Mouse (Mus musculus) stomach, embryonic 14.5 days (tissue): ENCODE data around the gene Ifnl2. TPM values are rescaled to one million over a fixed set of nuclear protein-coding genes. Genes with fewer than 3 reads are reported as not detected.
A peak's percentile ranks its signal among the peaks of the same experiment; 100 is the strongest.
"Not testable (repeated sequence)": the region's sequence is repeated elsewhere in the genome, so short reads cannot be mapped to it uniquely, and the experiment has no call there.

Experiments
- ATAC-seq: fragments of 200-750 bp; cut with Nextera tagmentation; 2 replicates; pipeline ENCODE4 v1.8.0; 2017; ENCODE audit warnings: low read depth, moderate TSS enrichment; ENCODE audit not compliant: insufficient number of reproducible peaks, insufficient read depth, low FRiP score
- H3K27ac ChIP-seq: fragments of 300-500 bp; sonication (generic); 2 replicates; pipeline ENCODE4 v1.5.1; 2014; ENCODE audit warnings: mild to moderate bottlenecking, low read length, moderate library complexity, mixed read lengths
- H3K27me3 ChIP-seq: fragments of 300-500 bp; sonication (generic); 2 replicates; pipeline ENCODE4 v1.6.1; 2014; ENCODE audit warnings: low read length, control low read depth, mixed read lengths; ENCODE audit not compliant: control insufficient read depth, insufficient read depth
- H3K36me3 ChIP-seq: fragments of 300-500 bp; sonication (generic); 2 replicates; pipeline ENCODE4 v1.6.1; 2014; ENCODE audit warnings: mild to moderate bottlenecking, control low read depth, low read length, moderate library complexity, mixed read lengths; ENCODE audit not compliant: control insufficient read depth, insufficient read depth
- H3K4me1 ChIP-seq: fragments of 300-500 bp; sonication (generic); 2 replicates; pipeline ENCODE4 v1.6.1; 2014; ENCODE audit warnings: low read length, control low read depth, mixed read lengths; ENCODE audit not compliant: control insufficient read depth, insufficient read depth
- H3K4me2 ChIP-seq: fragments of 300-500 bp; sonication (generic); replicated peaks from 2 replicates; pipeline ENCODE4 v1.6.1; 2014; ENCODE audit warnings: low read depth, low read length, control low read depth
- H3K4me3 ChIP-seq: fragments of 300-500 bp; sonication (generic); 2 replicates; pipeline ENCODE4 v1.5.1; 2014; ENCODE audit warnings: low read depth, low read length, control low read depth
- H3K9ac ChIP-seq: fragments of 300-500 bp; sonication (generic); replicated peaks from 2 replicates; pipeline ENCODE4 v1.6.1; 2014; ENCODE audit warnings: low read depth, mild to moderate bottlenecking, control low read depth, low read length, moderate library complexity, mixed read lengths
- H3K9me3 ChIP-seq: fragments of 300-500 bp; sonication (generic); 2 replicates; pipeline ENCODE4 v1.6.1; 2016; ENCODE audit warnings: low read depth, low read length, control low read depth; ENCODE audit not compliant: control insufficient read depth
- WGBS: fragments of 180-500 bp; shearing (Covaris S2); extraction: QIAGEN DNeasy Blood & Tissue Kit; methylation state at CpG from one replicate; pipeline ENCODE4 v1.1.7; 2014; 5-methylcytosine and 5-hydroxymethylcytosine counted together
- polyA plus RNA-seq: library from polyadenylated mRNA; unstranded; fragments of >200 nt; fragmentation: Nextera tagmentation; extraction: Ambion mirVana; gene quantifications from 2 replicates; pipeline ENCODE4 v1.2.1, GENCODE M21; 2014

Gene Ifnl2
- polyA plus RNA-seq: not detected in 2 replicates

GRCm38 (mm10) chr7:28510405-28510974, at the start of gene Ifnl2:
Ifnl2 (minus strand) TSS chr7:28510455.
- not testable (repeated sequence) for H3K4me3 ChIP-seq, H3K4me2 ChIP-seq, H3K4me1 ChIP-seq, H3K36me3 ChIP-seq, H3K27ac ChIP-seq, H3K9me3 ChIP-seq, H3K27me3 ChIP-seq, H3K9ac ChIP-seq, ATAC-seq
- 64% methylated on average over 8 of the region's 8 CpGs for WGBS

- Histone ChIP-seq H3K9ac (no peak overlapping the region), H3K9me3 (no peaks in the 10 kb centered on the region), H3K4me3 (no peak overlapping the region), H3K27me3 (no peaks in the 10 kb centered on the region), H3K27ac (no peak overlapping the region), H3K36me3 (peaks cover 44% of the 10 kb centered on the region), H3K4me2 (no peak overlapping the region), H3K4me1 (0 out of 2 replicates have a peak, but pooled peaks cover 2% of the 10 kb centered on the region)
- WGBS: 56% methylated on average over 4 of the region's 4 CpGs
- no peak for ATAC-seq
These were observed 48.2 kb upstream of the Ifnl2 start for GRCm38 (mm10) chr7:28558486-28558885.

- Histone ChIP-seq H3K27ac (no peak overlapping the region), H3K9me3 (no peaks in the 10 kb centered on the region), H3K9ac (no peak overlapping the region), H3K27me3 (no peaks in the 10 kb centered on the region), H3K4me3 (no peak overlapping the region), H3K4me1 (0 out of 2 replicates have a peak, but pooled peaks cover 2% of the 10 kb centered on the region), H3K36me3 (peaks cover 36% of the 10 kb centered on the region), H3K4me2 (no peak overlapping the region)
- 75% methylated on average over 6 of the region's 6 CpGs for WGBS
- ATAC-seq: no peak
These were observed 47.5 kb upstream of the Ifnl2 start for GRCm38 (mm10) chr7:28557708-28558107.

GRCm38 (mm10) chr7:28557069-28557468, 46.8 kb upstream of the Ifnl2 start:
- Histone ChIP-seq H3K27me3 (no peaks in the 10 kb centered on the region), H3K27ac (no peak overlapping the region), H3K4me2 (no peak overlapping the region), H3K9me3 (no peaks in the 10 kb centered on the region), H3K36me3 (peaks cover 31% of the 10 kb centered on the region), H3K4me3 (no peak overlapping the region), H3K9ac (no peak overlapping the region), H3K4me1 (0 out of 2 replicates have a peak, but pooled peaks cover 2% of the 10 kb centered on the region)
- WGBS: 61% methylated on average over 5 of the region's 5 CpGs
- ATAC-seq: no peak

- H3K4me3 ChIP-seq: no peak overlapping the region
- H3K27ac ChIP-seq: no peak overlapping the region
- 0 out of 2 replicates have a peak, but pooled peaks cover 2% of the 10 kb centered on the region for H3K4me1 ChIP-seq
- H3K9me3 ChIP-seq: no peaks in the 10 kb centered on the region
- WGBS: 10% methylated on average over 5 of the region's 5 CpGs
- H3K36me3 ChIP-seq: peaks cover 22% of the 10 kb centered on the region
- H3K4me2 ChIP-seq: no peak overlapping the region
- no peak overlapping the region for H3K9ac ChIP-seq
- H3K27me3 ChIP-seq: no peaks in the 10 kb centered on the region
- ATAC-seq: no peak
These were observed 45.8 kb upstream of the Ifnl2 start for GRCm38 (mm10) chr7:28555939-28556535.

- no peaks in the 10 kb centered on the region for H3K36me3 ChIP-seq
- 87% methylated on average over 6 of the region's 6 CpGs for WGBS
- ATAC-seq: no peak
These were observed 42.8 kb upstream of the Ifnl2 start for GRCm38 (mm10) chr7:28553076-28553475.

GRCm38 (mm10) chr7:28547628-28548027, 37.4 kb upstream of the Ifnl2 start:
- no peaks in the 10 kb centered on the region for H3K36me3 ChIP-seq
- WGBS: 61% methylated on average over 7 of the region's 7 CpGs
- no peak overlapping the region for H3K4me3 ChIP-seq
- no peak overlapping the region for H3K27ac ChIP-seq
- no peak for ATAC-seq
- no peak overlapping the region for H3K4me2 ChIP-seq
- no peaks in the 10 kb centered on the region for H3K27me3 ChIP-seq
- no peak overlapping the region for H3K9ac ChIP-seq
- H3K4me1 ChIP-seq: peaks cover 9% of the 10 kb centered on the region; the same call in 1 of the 2 replicates
- H3K9me3 ChIP-seq: no peaks in the 10 kb centered on the region

More at GRCm38 (mm10) chr7:28553076-28553475, 42.8 kb upstream of the Ifnl2 start:
- Histone ChIP-seq H3K4me3 (no peak overlapping the region), H3K9me3 (no peaks in the 10 kb centered on the region), H3K27me3 (no peaks in the 10 kb centered on the region), H3K4me1 (no peaks in the 10 kb centered on the region), H3K27ac (no peak overlapping the region), H3K4me2 (no peak overlapping the region), H3K9ac (no peak overlapping the region)

GRCm38 (mm10) chr7:28547154-28547553, 36.9 kb upstream of the Ifnl2 start, which contains the start of gene Nccrp1:
Nccrp1 (minus strand) TSS chr7:28547254.
- WGBS: 2% methylated on average over 4 of the region's 5 CpGs
- peak within 1 kb of the TSS; percentile 13; the same call in 1 of the 2 replicates for H3K4me3 ChIP-seq
- H3K27me3 ChIP-seq: no peaks in the 10 kb centered on the region
- H3K4me1 ChIP-seq: peaks cover 9% of the 10 kb centered on the region; the same call in 1 of the 2 replicates
- H3K9me3 ChIP-seq: no peaks in the 10 kb centered on the region
- no peak for ATAC-seq
- H3K27ac ChIP-seq: no peak within 1 kb of the TSS
- H3K36me3 ChIP-seq: no peaks in the 10 kb centered on the region
- no peak within 1 kb of the TSS for H3K9ac ChIP-seq
- H3K4me2 ChIP-seq: peak within 1 kb of the TSS; percentile 28
